Mouse (Mus musculus): ENCODE results near the gene Ppif. TPM values are rescaled to one million over a fixed set of nuclear protein-coding genes. Genes with fewer than 3 reads are reported as not detected.

Ppif gene
- polyA plus RNA-seq (2012; rRNA removed) = 164 and 168 TPM in 2 replicates

DNA sequence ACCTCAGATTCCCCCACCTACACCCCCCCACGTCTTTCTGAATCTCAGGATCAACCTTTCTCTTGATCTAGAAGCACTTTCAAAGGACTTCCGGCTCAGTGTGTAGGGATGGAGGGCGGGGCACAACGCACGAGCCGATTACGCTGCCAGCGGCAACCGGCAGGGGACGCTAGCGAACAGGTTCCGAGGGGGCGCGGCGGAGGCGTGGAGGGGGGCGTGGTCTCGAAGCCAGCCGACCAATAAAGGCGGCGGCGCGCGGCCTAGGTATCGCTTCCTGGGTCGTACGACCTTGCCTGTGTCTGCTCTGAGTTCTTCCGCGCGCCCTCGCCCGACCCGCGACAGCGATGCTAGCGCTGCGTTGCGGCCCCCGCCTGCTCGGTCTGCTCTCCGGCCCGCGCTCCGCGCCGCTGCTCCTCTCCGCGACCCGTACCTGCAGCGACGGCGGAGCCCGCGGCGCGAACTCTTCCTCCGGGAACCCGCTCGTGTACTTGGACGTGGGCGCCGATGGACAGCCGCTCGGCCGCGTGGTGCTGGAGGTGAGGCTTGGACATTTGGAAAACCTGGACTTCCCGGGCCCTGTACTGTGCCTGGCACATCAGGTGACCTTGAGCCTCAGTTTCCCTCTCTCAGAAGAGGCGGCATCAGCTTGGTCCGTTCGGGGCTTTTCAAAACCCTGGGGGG, at the start of gene Ppif:
Gene Ppif, plus strand, starts transcription at position 267 of the 681 bp plus-strand sequence.
- peak; percentile 62 for TF ChIP-seq POLR2A (IDR thresholded peaks at IDR 0.05; ENCODE audit: low read depth, low read length)
- TF ChIP-seq CTCF (conservative IDR thresholded peaks at IDR 0.05; ENCODE audit: insufficient read depth, insufficient read length, low read depth, low read length) = peak; percentile 94; the same call in 1 of the 2 replicates
- H3K4me3 ChIP-seq (ENCODE audit: insufficient read depth, low read depth, low read length) = peak within 1 kb of the TSS; percentile 71
- peak within 1 kb of the TSS; percentile 57 for H3K27ac ChIP-seq (ENCODE audit: insufficient read depth, low read depth, low read length)
- no peaks in the 10 kb centered on the region for H3K27me3 ChIP-seq (replicated peaks; ENCODE audit: control insufficient read depth, insufficient read depth, low read length)
- H3K36me3 ChIP-seq (ENCODE audit: control insufficient read depth, insufficient read depth, low read length) = no peaks in the 10 kb centered on the region
- DNase-seq = peak; percentile 97
- peaks cover 16% of the 10 kb centered on the region; the same call in 1 of the 2 replicates for H3K4me1 ChIP-seq (ENCODE audit: control insufficient read depth, insufficient read depth, low read length)
- under 1% methylated on average over 70 of the region's 70 CpGs for WGBS

DNA sequence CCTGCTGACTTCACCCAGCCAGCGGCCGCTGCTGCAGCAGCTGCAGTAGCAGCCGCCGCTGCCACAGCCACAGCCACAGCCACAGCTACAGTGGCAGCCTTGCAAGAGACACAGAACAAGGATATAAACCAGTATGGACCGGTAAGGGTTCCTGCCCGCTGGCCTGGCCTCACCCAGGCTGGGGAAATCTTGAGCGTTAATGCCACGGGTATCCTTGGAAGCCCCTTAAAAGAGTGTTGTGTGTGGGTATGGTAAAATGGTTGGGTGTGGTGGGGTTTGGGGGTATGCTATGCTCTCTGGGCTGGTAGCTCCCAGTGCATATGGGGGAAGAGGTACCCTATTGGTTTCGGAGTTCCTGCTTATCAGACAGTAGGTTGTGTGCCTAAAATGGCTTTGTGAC, 48.2 kb upstream of the Ppif start:
- no peak for DNase-seq
- Histone ChIP-seq H3K27me3 (replicated peaks; ENCODE audit: control insufficient read depth, insufficient read depth, low read length) (no peaks in the 10 kb centered on the region), H3K4me3 (ENCODE audit: insufficient read depth, low read depth, low read length) (no peak overlapping the region), H3K27ac (ENCODE audit: insufficient read depth, low read depth, low read length) (0 out of 2 replicates have a peak overlapping the region, but pooled peaks have one; percentile 2), H3K4me1 (ENCODE audit: control insufficient read depth, insufficient read depth, low read length) (no peaks in the 10 kb centered on the region), H3K36me3 (ENCODE audit: control insufficient read depth, insufficient read depth, low read length) (peaks cover 4% of the 10 kb centered on the region; the same call in 1 of the 2 replicates)
- TF ChIP-seq CTCF (conservative IDR thresholded peaks at IDR 0.05; ENCODE audit: insufficient read depth, insufficient read length, low read depth, low read length) = no peak
- TF ChIP-seq POLR2A (IDR thresholded peaks at IDR 0.05; ENCODE audit: low read depth, low read length) = no peak
- WGBS = 86% methylated on average over 9 of the region's 9 CpGs

DNA sequence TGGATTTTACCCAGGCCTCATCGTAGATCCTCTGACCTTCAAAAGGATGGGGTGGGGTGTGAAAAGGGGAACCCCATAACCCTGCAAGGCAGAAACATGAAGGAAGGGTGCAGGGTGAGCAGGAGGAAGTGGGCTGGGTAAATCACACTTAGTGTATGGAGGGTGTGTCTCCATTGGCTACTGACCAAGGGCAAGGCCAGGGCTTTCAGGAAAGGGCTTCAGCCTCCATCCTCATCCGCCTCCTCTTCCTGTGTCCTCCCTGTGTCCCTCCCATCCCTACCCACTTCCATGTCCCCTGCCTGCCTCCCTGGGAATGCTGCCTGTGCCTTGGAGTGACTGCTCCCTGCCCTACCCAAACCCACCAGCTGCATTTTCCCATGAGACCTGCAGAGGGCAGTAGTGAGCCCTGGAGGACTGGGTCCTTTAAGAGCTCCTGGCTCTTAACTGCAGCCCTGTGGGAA, 47.8 kb upstream of the Ppif start:
- H3K36me3 ChIP-seq (ENCODE audit: control insufficient read depth, insufficient read depth, low read length) = peaks cover 4% of the 10 kb centered on the region; the same call in 1 of the 2 replicates
- WGBS = 58% methylated on average over 2 of the region's 2 CpGs

DNA sequence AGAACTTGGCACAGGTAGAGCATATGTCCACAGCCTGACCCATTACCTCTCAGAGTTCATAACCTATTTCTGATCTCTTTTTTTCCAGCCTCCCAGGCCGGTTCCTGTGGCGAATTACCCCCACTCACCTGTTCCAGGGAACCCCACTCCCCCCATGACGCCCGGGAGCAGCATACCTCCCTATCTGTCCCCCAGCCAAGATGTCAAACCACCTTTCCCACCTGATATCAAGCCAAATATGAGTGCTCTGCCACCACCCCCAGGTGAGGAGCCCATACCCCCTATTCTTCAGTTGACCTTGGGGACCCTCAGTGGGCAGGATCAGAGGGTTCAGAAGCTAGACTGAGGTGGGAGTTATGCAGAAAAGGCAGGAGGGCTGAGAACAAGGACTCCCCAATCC, 42.8 kb upstream of the Ppif start:
- Histone ChIP-seq H3K27me3 (replicated peaks; ENCODE audit: control insufficient read depth, insufficient read depth, low read length) (no peaks in the 10 kb centered on the region), H3K4me3 (ENCODE audit: insufficient read depth, low read depth, low read length) (no peak overlapping the region), H3K4me1 (ENCODE audit: control insufficient read depth, insufficient read depth, low read length) (no peaks in the 10 kb centered on the region), H3K36me3 (ENCODE audit: control insufficient read depth, insufficient read depth, low read length) (peaks cover 6% of the 10 kb centered on the region), H3K27ac (ENCODE audit: insufficient read depth, low read depth, low read length) (no peak overlapping the region)
- TF ChIP-seq POLR2A (IDR thresholded peaks at IDR 0.05; ENCODE audit: low read depth, low read length) (no peak), CTCF (conservative IDR thresholded peaks at IDR 0.05; ENCODE audit: insufficient read depth, insufficient read length, low read depth, low read length) (no peak)
- 96% methylated on average over 4 of the region's 4 CpGs for WGBS
- DNase-seq = no peak

More for the DNA sequence above, 47.8 kb upstream of the Ppif start:
- TF ChIP-seq POLR2A (IDR thresholded peaks at IDR 0.05; ENCODE audit: low read depth, low read length) = no peak
- TF ChIP-seq CTCF (conservative IDR thresholded peaks at IDR 0.05; ENCODE audit: insufficient read depth, insufficient read length, low read depth, low read length) = peak; percentile 84
- no peaks in the 10 kb centered on the region for H3K4me1 ChIP-seq (ENCODE audit: control insufficient read depth, insufficient read depth, low read length)
- H3K27me3 ChIP-seq (replicated peaks; ENCODE audit: control insufficient read depth, insufficient read depth, low read length) = no peaks in the 10 kb centered on the region
- 0 out of 2 replicates have a peak overlapping the region, but pooled peaks have one; percentile 2 for H3K27ac ChIP-seq (ENCODE audit: insufficient read depth, low read depth, low read length)
- no peak overlapping the region for H3K4me3 ChIP-seq (ENCODE audit: insufficient read depth, low read depth, low read length)
- DNase-seq = peak; percentile 87

DNA sequence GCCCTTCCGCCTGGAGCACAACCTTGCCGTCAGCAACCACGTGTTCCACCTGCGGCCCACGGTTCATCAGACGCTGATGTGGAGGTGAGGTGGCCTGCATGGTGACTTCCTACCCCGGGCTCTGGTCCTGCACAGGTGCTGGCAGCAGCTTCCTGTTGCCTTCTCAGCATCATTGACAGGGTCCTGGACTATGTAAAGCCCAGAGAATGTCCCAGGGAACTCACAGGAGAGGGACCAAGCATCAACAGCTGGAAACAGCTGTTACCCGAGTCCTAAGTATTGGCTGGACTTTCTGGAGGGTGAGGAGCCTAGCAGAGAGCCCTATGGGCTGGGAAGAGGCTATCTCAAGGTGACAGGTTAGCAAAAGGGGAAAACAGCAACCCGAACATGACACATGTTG, 42.0 kb upstream of the Ppif start:
- Histone ChIP-seq H3K27me3 (replicated peaks; ENCODE audit: control insufficient read depth, insufficient read depth, low read length) (no peaks in the 10 kb centered on the region), H3K27ac (ENCODE audit: insufficient read depth, low read depth, low read length) (no peak overlapping the region), H3K36me3 (ENCODE audit: control insufficient read depth, insufficient read depth, low read length) (peaks cover 5% of the 10 kb centered on the region), H3K4me3 (ENCODE audit: insufficient read depth, low read depth, low read length) (no peak overlapping the region), H3K4me1 (ENCODE audit: control insufficient read depth, insufficient read depth, low read length) (no peaks in the 10 kb centered on the region)
- no peak for TF ChIP-seq CTCF (conservative IDR thresholded peaks at IDR 0.05; ENCODE audit: insufficient read depth, insufficient read length, low read depth, low read length)
- TF ChIP-seq POLR2A (IDR thresholded peaks at IDR 0.05; ENCODE audit: low read depth, low read length) = no peak
- DNase-seq = no peak
- WGBS = 88% methylated on average over 9 of the region's 9 CpGs

DNA sequence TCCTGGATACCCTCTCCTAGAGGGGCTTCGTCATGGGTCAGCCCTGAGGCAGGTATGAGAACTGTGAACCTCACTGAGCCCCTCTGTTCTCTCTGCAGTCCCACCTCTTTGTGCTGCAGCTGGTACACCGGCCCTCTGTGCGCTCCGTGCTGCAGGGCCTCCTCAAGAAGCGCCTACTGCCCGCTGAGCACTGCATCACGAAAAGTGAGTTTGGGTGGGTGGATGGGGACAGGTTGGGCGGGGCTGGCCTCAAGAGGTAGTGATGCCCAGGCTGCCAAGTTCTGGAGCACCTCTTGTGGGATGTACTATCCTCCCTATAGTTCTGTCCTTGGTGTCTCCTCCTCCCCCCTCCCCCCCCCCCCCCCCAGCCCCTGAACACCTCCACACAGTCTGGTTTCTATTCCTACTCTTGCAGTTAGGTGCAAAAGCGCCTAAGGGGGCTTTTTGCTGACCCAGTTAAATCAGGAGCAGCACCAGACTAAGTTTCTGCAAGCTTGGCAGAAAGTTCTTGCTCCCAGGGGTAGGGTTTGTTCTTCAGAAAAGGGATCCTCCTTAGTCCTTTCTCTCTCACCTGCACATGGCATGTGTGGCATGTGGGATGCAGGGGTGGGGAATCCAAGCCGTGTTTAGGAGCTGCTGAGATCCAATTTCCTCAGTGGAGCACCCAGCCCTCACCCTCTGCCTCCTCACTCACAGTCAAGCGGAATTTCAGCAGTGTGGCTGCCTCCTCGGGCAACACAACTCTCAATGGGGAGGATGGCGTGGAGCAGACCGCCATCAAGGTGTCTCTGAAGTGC, 39.4 kb upstream of the Ppif start:
- Histone ChIP-seq H3K4me1 (ENCODE audit: control insufficient read depth, insufficient read depth, low read length) (no peaks in the 10 kb centered on the region), H3K27ac (ENCODE audit: insufficient read depth, low read depth, low read length) (no peak overlapping the region), H3K27me3 (replicated peaks; ENCODE audit: control insufficient read depth, insufficient read depth, low read length) (no peaks in the 10 kb centered on the region), H3K4me3 (ENCODE audit: insufficient read depth, low read depth, low read length) (no peak overlapping the region), H3K36me3 (ENCODE audit: control insufficient read depth, insufficient read depth, low read length) (peaks cover 4% of the 10 kb centered on the region)
- DNase-seq = no peak
- 85% methylated on average over 14 of the region's 14 CpGs for WGBS
- TF ChIP-seq POLR2A (IDR thresholded peaks at IDR 0.05; ENCODE audit: low read depth, low read length) (no peak), CTCF (conservative IDR thresholded peaks at IDR 0.05; ENCODE audit: insufficient read depth, insufficient read length, low read depth, low read length) (no peak)

DNA sequence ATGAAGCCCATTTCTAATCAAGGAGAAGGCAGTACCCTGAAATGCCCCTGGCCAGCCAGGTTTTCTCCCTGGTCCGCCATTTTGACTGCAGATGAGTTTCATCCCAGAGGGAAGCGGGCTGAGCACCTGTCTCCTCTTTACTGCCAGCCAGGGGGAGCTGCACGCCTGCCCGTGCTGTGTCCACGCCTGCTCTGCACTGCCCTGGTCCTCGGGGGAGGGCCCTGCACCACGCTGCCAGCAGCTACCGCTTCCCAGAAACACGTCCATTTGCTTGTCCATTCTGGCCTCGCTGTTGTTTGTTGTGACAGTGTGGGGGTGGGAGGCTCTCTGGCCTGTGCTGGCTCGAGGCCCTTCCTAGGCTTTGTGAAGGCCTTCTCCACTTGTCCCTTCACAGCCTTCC, 33.3 kb upstream of the Ppif start:
- peak; percentile 30; the same call in 1 of the 2 replicates for TF ChIP-seq CTCF (conservative IDR thresholded peaks at IDR 0.05; ENCODE audit: insufficient read depth, insufficient read length, low read depth, low read length)
- TF ChIP-seq POLR2A (IDR thresholded peaks at IDR 0.05; ENCODE audit: low read depth, low read length) = no peak
- Histone ChIP-seq H3K4me3 (ENCODE audit: insufficient read depth, low read depth, low read length) (no peak overlapping the region), H3K4me1 (ENCODE audit: control insufficient read depth, insufficient read depth, low read length) (no peaks in the 10 kb centered on the region), H3K27ac (ENCODE audit: insufficient read depth, low read depth, low read length) (no peak overlapping the region), H3K27me3 (replicated peaks; ENCODE audit: control insufficient read depth, insufficient read depth, low read length) (no peaks in the 10 kb centered on the region), H3K36me3 (ENCODE audit: control insufficient read depth, insufficient read depth, low read length) (peaks cover 2% of the 10 kb centered on the region; the same call in 1 of the 2 replicates)
- DNase-seq = no peak
- 58% methylated on average over 11 of the region's 11 CpGs for WGBS

Data from kidney, adult 2 months (tissue).